Mouse (Mus musculus): Measurements from ENCODE around the gene Cphx1.
"Not testable (repeated sequence)": the region's sequence is repeated elsewhere in the genome, so short reads cannot be mapped to it uniquely, and the experiment has no call there.

Gene Cphx1

GRCm38 (mm10) chr14:25938004-25938403, at the start of gene Cphx1:
Gene Cphx1 (plus strand): TSS chr14:25938304.
- DNase-seq (ENCODE audit: extremely low spot score): not testable (repeated sequence)

GRCm38 (mm10) chr14:25894566-25894965, 43.5 kb upstream of the Cphx1 start:
- not testable (repeated sequence) for DNase-seq (ENCODE audit: extremely low spot score)

- DNase-seq (ENCODE audit: extremely low spot score): not testable (repeated sequence)
These were observed 42.4 kb upstream of the Cphx1 start for GRCm38 (mm10) chr14:25895686-25896085.

- not testable (repeated sequence) for DNase-seq (ENCODE audit: extremely low spot score)
These were observed 35.1 kb upstream of the Cphx1 start, which contains the start of gene Plac9a for GRCm38 (mm10) chr14:25903000-25903399. Gene Plac9a (minus strand): TSS chr14:25903100.

- DNase-seq (ENCODE audit: extremely low spot score): not testable (repeated sequence)
These were observed 32.9 kb upstream of the Cphx1 start for GRCm38 (mm10) chr14:25905243-25905642.

GRCm38 (mm10) chr14:25907272-25907671, 30.8 kb upstream of the Cphx1 start:
- not testable (repeated sequence) for DNase-seq (ENCODE audit: extremely low spot score)

GRCm38 (mm10) chr14:25908976-25909375, 29.1 kb upstream of the Cphx1 start:
- DNase-seq (ENCODE audit: extremely low spot score): not testable (repeated sequence)

GRCm38 (mm10) chr14:25918427-25919170, 19.5 kb upstream of the Cphx1 start:
- DNase-seq (ENCODE audit: extremely low spot score): not testable (repeated sequence)

- DNase-seq (ENCODE audit: extremely low spot score): not testable (repeated sequence)
These were observed 11.1 kb upstream of the Cphx1 start for GRCm38 (mm10) chr14:25926814-25927561.

- not testable (repeated sequence) for DNase-seq (ENCODE audit: extremely low spot score)
These were observed 10.6 kb upstream of the Cphx1 start, which contains the start of gene Tmem254a for GRCm38 (mm10) chr14:25927562-25927881. Gene Tmem254a (minus strand): TSS chr14:25927672.

GRCm38 (mm10) chr14:25936867-25937630, 1.1 kb upstream of the Cphx1 start:
- DNase-seq (ENCODE audit: extremely low spot score): not testable (repeated sequence)

- not testable (repeated sequence) for DNase-seq (ENCODE audit: extremely low spot score)
These were observed 19.8 kb downstream of the Cphx1 start for GRCm38 (mm10) chr14:25957861-25958260.

GRCm38 (mm10) chr14:25978371-25979241, 40.5 kb downstream of the Cphx1 start, which contains the start of gene Duxbl1:
Gene Duxbl1 (plus strand): TSS chr14:25978577.
- DNase-seq (ENCODE audit: extremely low spot score): not testable (repeated sequence)

GRCm38 (mm10) chr14:25979242-25979941, 41.3 kb downstream of the Cphx1 start:
- peak; percentile 46 for DNase-seq (ENCODE audit: extremely low spot score)

GRCm38 (mm10) chr14:25981880-25982279, 43.8 kb downstream of the Cphx1 start:
- DNase-seq (ENCODE audit: extremely low spot score): not testable (repeated sequence)
